Mouse (Mus musculus) bone marrow, adult 2 months (tissue): ENCODE results near the gene Spata2.

ENCODE experiments used
- CTCF ChIP-seq: fragments of 200-500 bp; IDR thresholded peaks from 2 replicates; pipeline ENCODE4 v1.5.1; 2011; ENCODE audit warnings: low read length, control low read depth; ENCODE audit not compliant: control insufficient read depth, insufficient read depth
- POLR2A ChIP-seq: fragments of 200-500 bp; IDR thresholded peaks from 2 replicates; pipeline ENCODE4 v1.6.1; 2011; ENCODE audit warnings: low read depth, mild to moderate bottlenecking, control low read depth, low read length, borderline replicate concordance; ENCODE audit not compliant: control insufficient read depth

GRCm38 (mm10) chr2:167512365-167512764 is 19.7 kb upstream of the Spata2 start:
- TF ChIP-seq POLR2A (no peak), CTCF (no peak)
